Mouse (Mus musculus): Measurements from ENCODE around the gene Syt11. TPM values are rescaled to one million over a fixed set of nuclear protein-coding genes. Genes with fewer than 3 reads are reported as not detected.
A peak's percentile ranks its signal among the peaks of the same experiment; 100 is the strongest.
"Not testable (repeated sequence)": the region's sequence is repeated elsewhere in the genome, so short reads cannot be mapped to it uniquely, and the experiment has no call there.

Syt11 gene
- total RNA-seq (2017) = 0.82 and 1.3 TPM in 2 replicates

GRCm38 (mm10) chr3:88774939-88775841, at the start of gene Syt11:
Gene Syt11 (minus strand): TSS chr3:88775164.
- peak; percentile 80 for ATAC-seq (replicated peaks; ENCODE audit: low read depth, poor library complexity, severe bottlenecking)

DNA sequence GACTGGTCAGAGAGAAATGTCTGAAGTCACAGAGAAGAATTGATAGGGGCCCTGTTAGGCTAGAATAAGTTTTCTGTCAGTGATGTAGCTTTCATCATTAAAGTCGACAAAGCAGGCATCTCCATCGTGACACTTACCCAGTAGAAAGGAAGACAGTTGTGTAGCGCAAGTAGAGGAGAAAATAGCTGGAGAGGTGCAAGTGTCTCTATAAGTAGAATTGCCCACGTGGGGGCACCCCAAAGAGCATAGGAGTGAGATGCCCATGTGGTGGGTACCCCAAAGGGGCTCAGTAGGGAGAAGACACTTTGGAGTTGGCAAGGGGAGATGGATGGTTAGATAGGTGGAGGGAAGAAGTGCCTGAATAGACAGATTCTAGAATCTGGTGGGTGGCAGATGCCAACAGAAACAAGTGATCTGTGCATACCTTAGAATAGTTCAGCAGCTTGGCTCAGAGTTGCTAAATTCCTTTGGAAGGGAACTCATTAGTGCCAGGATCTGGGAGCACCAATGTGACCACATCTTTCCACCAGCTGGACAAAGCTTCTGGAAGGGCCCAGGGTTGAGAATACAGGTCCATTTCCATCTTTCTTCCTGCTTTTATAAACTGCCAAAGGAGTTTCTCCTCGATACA, 29.1 kb upstream of the Syt11 start:
- ATAC-seq (replicated peaks; ENCODE audit: low read depth, poor library complexity, severe bottlenecking) = no peak

GRCm38 (mm10) chr3:88797507-88797906, 22.5 kb upstream of the Syt11 start:
- ATAC-seq (replicated peaks; ENCODE audit: low read depth, poor library complexity, severe bottlenecking) = not testable (repeated sequence)

GRCm38 (mm10) chr3:88788033-88788432, 13.1 kb upstream of the Syt11 start:
- not testable (repeated sequence) for ATAC-seq (replicated peaks; ENCODE audit: low read depth, poor library complexity, severe bottlenecking)

DNA sequence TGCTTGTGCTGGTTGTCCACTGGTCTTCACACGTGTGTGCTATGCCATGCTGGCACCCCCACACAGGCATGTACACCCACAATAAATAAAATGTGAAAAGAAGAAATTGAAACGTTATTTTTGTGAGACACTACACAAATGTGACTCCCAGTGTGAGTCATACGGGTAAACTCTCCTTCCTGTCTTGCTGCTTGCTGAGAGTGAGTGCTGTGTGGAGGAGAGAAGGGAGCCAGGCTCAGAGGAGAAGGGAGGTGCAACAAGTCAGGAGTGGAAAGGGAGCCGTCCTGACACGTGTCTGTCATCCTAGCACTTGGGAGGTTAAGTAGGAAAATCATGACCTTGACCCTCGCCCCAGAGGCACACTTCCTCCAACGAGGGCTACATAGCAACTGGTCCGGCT, 11.8 kb upstream of the Syt11 start:
- ATAC-seq (replicated peaks; ENCODE audit: low read depth, poor library complexity, severe bottlenecking) = not testable (repeated sequence)

GRCm38 (mm10) chr3:88786323-88786722, 11.4 kb upstream of the Syt11 start:
- not testable (repeated sequence) for ATAC-seq (replicated peaks; ENCODE audit: low read depth, poor library complexity, severe bottlenecking)

DNA sequence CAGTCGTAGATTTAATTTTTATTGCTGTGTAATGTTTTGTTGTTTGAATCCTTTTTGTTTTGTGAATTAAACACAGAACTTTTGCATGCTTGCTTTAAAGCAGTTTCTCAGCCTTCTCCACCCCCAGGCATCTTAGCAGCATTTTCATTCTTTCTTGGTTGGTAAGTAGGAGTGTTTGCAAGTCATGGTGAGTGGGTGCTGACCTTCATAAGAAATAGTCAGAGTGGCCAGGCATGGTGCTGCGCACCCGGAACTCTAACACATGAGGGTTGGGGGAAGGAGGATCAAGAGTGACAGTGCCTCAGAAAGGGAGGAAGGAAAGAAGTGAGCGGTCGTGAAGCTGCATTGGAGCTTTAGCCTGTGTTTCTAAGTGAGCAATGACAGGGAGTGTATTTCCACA, 9.9 kb upstream of the Syt11 start:
- ATAC-seq (replicated peaks; ENCODE audit: low read depth, poor library complexity, severe bottlenecking) = no peak

DNA sequence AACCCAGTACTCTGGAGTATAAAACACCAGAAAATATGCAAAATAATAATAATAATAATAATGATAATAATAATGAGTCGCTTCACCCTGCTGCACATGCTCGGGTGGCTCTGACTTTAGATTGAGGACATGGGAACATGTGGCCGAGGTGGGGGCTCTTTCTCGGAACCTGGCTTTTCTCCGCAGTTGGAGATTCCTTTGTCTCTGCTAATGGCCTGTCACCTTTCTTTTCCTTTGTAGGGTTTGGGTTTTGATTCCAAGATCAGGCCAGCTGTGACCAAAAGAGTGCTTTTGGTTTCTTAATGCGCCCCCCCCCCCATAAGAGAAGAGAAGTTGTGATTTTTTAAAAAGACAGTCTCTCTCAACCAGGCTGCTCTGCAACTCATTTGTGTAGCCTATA, 1.8 kb downstream of the Syt11 start:
- ATAC-seq (replicated peaks; ENCODE audit: low read depth, poor library complexity, severe bottlenecking) = not testable (repeated sequence)

DNA sequence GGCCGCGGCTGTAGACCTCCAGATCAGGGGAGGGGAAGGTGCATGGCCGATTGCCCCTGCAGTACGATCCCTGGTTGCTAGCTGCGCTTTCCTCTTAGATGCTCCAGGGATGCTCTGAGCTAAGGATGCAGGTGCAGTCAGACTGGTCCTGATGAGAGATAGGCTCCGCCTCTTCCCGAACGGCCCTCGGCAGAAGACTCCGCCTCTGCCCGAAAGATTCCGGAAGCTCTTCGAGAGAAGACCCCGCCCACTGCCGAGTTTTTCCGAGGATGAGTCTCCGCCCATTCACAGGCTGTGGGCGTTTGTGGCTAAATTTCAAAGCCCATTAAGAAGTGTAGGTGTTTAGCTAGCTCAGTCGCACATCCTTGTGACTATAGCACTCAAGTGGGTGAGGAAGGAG, 2.6 kb downstream of the Syt11 start:
- ATAC-seq (replicated peaks; ENCODE audit: low read depth, poor library complexity, severe bottlenecking) = peak; percentile 58

GRCm38 (mm10) chr3:88771941-88772280, 3.1 kb downstream of the Syt11 start:
- ATAC-seq (replicated peaks; ENCODE audit: low read depth, poor library complexity, severe bottlenecking) = not testable (repeated sequence)

- ATAC-seq (replicated peaks; ENCODE audit: low read depth, poor library complexity, severe bottlenecking) = peak; percentile 59
Measured at GRCm38 (mm10) chr3:88771189-88771940, 3.6 kb downstream of the Syt11 start.

DNA sequence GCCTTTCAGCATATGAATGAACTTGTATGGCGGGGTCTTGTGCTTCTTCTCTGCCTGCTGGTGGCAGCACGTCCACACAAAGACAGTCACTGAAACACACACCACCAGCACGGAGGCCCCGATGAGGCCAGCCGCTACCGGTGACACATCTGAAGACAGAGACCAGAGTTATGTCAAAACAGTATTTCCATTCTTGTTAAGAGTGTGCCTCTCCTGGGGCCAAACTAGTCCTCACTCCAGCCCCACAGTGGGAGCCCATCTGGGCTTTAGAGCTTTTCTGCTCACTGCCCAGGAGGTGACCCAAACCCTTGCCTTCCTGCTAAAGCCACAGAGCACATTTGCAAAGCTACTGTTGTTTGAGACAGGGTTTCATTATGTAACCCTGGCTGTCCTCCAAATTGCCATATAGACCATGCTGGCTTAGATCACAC, 12.5 kb downstream of the Syt11 start:
- 0 out of 2 replicates have a peak, but pooled peaks have one; percentile 18 for ATAC-seq (replicated peaks; ENCODE audit: low read depth, poor library complexity, severe bottlenecking)

- ATAC-seq (replicated peaks; ENCODE audit: low read depth, poor library complexity, severe bottlenecking) = no peak
Measured at GRCm38 (mm10) chr3:88761619-88762018, 13.3 kb downstream of the Syt11 start.

GRCm38 (mm10) chr3:88758045-88758500, 16.9 kb downstream of the Syt11 start:
- ATAC-seq (replicated peaks; ENCODE audit: low read depth, poor library complexity, severe bottlenecking) = 0 out of 2 replicates have a peak, but pooled peaks have one; percentile 31

DNA sequence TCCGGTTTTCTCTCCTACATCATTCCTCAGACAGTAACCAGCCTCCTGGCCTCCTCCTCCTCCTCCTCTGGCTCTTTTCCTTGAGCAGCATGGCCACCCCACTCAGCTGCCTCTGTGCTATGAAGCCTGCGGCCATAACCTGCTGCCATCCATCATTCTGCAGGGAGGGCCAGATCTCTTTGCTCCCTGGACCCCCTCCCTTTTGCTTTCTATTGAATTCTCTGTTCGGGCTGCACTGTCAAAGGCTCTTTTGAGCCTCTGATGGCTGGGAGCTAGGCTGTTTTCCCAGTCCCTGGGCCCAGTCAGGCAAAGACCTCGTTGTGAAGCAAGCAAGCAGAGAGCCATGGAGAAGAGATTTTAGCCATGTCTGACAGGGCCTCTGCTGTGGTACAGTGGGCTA, 18.7 kb downstream of the Syt11 start:
- no peak for ATAC-seq (replicated peaks; ENCODE audit: low read depth, poor library complexity, severe bottlenecking)

- no peak for ATAC-seq (replicated peaks; ENCODE audit: low read depth, poor library complexity, severe bottlenecking)
Measured at GRCm38 (mm10) chr3:88755541-88755940, 19.4 kb downstream of the Syt11 start.

- ATAC-seq (replicated peaks; ENCODE audit: low read depth, poor library complexity, severe bottlenecking) = peak; percentile 50; the same call in 1 of the 2 replicates
Measured at GRCm38 (mm10) chr3:88754283-88754682, 20.7 kb downstream of the Syt11 start.

GRCm38 (mm10) chr3:88746871-88747231, 28.1 kb downstream of the Syt11 start:
- no peak for ATAC-seq (replicated peaks; ENCODE audit: low read depth, poor library complexity, severe bottlenecking)

DNA sequence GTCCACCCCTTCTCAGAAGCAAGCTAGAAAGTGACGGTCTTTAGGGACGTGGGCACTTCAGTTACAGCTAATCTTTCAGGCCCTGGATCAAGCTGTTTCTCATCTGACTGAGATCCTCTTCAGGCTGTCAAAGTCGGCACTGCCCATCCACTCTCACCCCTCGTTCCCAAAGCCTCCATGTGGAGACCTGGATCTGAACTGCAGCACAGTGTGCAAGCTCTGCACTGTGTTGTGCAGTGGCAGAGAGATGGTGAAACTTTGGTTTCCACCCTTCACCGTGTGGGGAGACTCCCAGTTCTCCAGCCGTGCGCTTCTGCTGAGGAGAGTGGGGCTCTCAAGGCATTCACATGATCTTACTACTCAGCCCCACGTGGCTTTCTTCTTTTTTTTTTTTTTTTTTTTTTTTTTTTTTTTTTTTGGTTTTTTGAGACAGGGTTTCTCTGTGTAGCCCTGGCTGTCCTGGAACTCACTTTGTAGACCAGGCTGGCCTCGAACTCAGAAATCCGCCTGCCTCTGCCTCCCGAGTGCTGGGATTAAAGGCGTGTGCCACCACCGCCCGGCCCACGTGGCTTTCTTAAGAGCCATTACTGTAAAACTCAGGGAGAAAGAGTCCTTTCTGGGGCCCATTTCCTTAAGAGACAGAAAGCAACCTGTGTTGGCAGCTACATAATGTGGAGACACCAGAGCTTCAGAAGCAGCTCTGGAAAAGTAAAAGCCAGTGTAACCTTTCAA, 28.7 kb downstream of the Syt11 start:
- no peak for ATAC-seq (replicated peaks; ENCODE audit: low read depth, poor library complexity, severe bottlenecking)

DNA sequence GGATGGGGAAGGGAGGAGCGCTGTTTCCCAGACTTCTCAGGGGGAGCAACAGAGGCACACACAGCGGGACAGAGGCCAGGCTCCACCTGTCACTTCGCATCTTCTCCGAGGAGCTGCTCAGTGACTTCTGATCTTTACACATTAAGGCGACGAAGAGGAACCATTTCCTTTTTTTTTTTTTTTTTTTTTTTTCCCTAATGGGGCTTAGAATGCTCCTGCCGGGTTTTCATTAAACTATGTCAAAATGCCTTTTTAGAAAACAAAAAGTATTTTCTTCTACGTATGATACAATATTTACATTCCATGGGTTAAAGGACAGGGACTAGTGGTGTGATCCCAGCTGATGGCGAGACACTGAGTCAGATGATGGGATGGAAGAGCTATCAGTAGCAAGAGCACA, 29.4 kb downstream of the Syt11 start:
- ATAC-seq (replicated peaks; ENCODE audit: low read depth, poor library complexity, severe bottlenecking) = no peak
